Mouse (Mus musculus) myocyte (in vitro differentiated cells): ENCODE measurements around the gene Tap2. TPM values are rescaled to one million over a fixed set of nuclear protein-coding genes. Genes with fewer than 3 reads are reported as not detected.

ENCODE experiments used
- H3K27me3 ChIP-seq: one replicate; pipeline ENCODE4 v1.6.1; 2011; ENCODE audit not compliant: control insufficient read depth, insufficient read depth, insufficient read length
- H3K36me3 ChIP-seq: one replicate; pipeline ENCODE4 v1.6.1; 2011; ENCODE audit not compliant: control insufficient read depth, insufficient read depth
- H3K4me2 ChIP-seq: one replicate; pipeline ENCODE4 v1.6.1; 2011; ENCODE audit warnings: low read depth, control low read depth
- H3K4me3 ChIP-seq: one replicate; pipeline ENCODE4 v1.5.1; 2011; ENCODE audit warnings: mild to moderate bottlenecking, control low read depth, moderate library complexity
- H3K79me2 ChIP-seq: one replicate; pipeline ENCODE4 v1.6.1; 2011; ENCODE audit not compliant: control insufficient read depth, insufficient read depth
- H3ac ChIP-seq: one replicate; pipeline ENCODE4 v1.6.1; 2011; ENCODE audit not compliant: control insufficient read depth, insufficient read length
- CEBPB ChIP-seq: IDR thresholded peaks from 2 replicates; pipeline ENCODE4 v1.6.1; 2011; ENCODE audit warnings: mild to moderate bottlenecking, moderate library complexity; ENCODE audit not compliant: poor library complexity, insufficient read depth, severe bottlenecking
- E2F4 ChIP-seq: IDR thresholded peaks from one replicate; pipeline ENCODE4 v1.6.1; 2011; ENCODE audit warnings: mild to moderate bottlenecking, control low read depth, moderate library complexity; ENCODE audit not compliant: insufficient read depth
- MAX ChIP-seq: IDR thresholded peaks from one replicate; pipeline ENCODE4 v1.6.1; 2011; ENCODE audit warnings: low read depth, mild to moderate bottlenecking, control low read depth
- MYOD1 ChIP-seq, 3 experiments: IDR thresholded peaks; one replicate each; pipeline ENCODE4 v1.6.1; 2011; ENCODE audit warnings: control low read depth in 2 of 3, low read depth in 2 of 3, mild to moderate bottlenecking in 2 of 3, moderate library complexity in 1 of 3; ENCODE audit not compliant: insufficient read length in 2 of 3, control insufficient read depth in 1 of 3
- MYOG ChIP-seq, 3 experiments: IDR thresholded peaks; one replicate each; pipeline ENCODE4 v1.6.1; 2011; ENCODE audit warnings: control low read depth in 2 of 3, low read depth in 2 of 3, mild to moderate bottlenecking in 2 of 3; ENCODE audit not compliant: insufficient read length in 2 of 3, control insufficient read depth in 1 of 3, insufficient read depth in 1 of 3
- POLR2A ChIP-seq: IDR thresholded peaks from one replicate; pipeline ENCODE4 v1.6.1; 2011; ENCODE audit warnings: low read depth, mild to moderate bottlenecking, control low read depth, moderate library complexity; ENCODE audit not compliant: insufficient read length
- POLR2AphosphoS2 ChIP-seq: IDR thresholded peaks from one replicate; pipeline ENCODE4 v1.6.1; 2011; ENCODE audit warnings: low read depth, control low read depth; ENCODE audit not compliant: insufficient read length
- REST ChIP-seq: IDR thresholded peaks from one replicate; pipeline ENCODE4 v1.6.1; 2011; ENCODE audit warnings: mild to moderate bottlenecking, control low read depth, moderate library complexity; ENCODE audit not compliant: insufficient read depth, insufficient read length
- SRF ChIP-seq: IDR thresholded peaks from one replicate; pipeline ENCODE4 v1.6.1; 2011; ENCODE audit warnings: low read depth; ENCODE audit not compliant: control insufficient read depth, insufficient read length
- TCF12 ChIP-seq: IDR thresholded peaks from one replicate; pipeline ENCODE4 v1.6.1; 2011; ENCODE audit warnings: mild to moderate bottlenecking, control low read depth; ENCODE audit not compliant: poor library complexity, insufficient read depth, severe bottlenecking
- TCF3 ChIP-seq: IDR thresholded peaks from one replicate; pipeline ENCODE4 v1.6.1; 2011; ENCODE audit warnings: low read depth, control low read depth; ENCODE audit not compliant: insufficient read length
- USF1 ChIP-seq: IDR thresholded peaks from one replicate; pipeline ENCODE4 v1.6.1; 2011; ENCODE audit warnings: low read depth, mild to moderate bottlenecking, control low read depth, moderate library complexity
- polyA plus RNA-seq: library from polyadenylated mRNA; unstranded; fragments of >200 nt; fragmentation: generic; extraction: Trizol; gene quantifications from one replicate; pipeline ENCODE4 v1.2.1, GENCODE M21; 2012; ENCODE audit warnings: missing spikeins

Gene Tap2
- polyA plus RNA-seq, 1 experiment = 5.3 TPM

DNA sequence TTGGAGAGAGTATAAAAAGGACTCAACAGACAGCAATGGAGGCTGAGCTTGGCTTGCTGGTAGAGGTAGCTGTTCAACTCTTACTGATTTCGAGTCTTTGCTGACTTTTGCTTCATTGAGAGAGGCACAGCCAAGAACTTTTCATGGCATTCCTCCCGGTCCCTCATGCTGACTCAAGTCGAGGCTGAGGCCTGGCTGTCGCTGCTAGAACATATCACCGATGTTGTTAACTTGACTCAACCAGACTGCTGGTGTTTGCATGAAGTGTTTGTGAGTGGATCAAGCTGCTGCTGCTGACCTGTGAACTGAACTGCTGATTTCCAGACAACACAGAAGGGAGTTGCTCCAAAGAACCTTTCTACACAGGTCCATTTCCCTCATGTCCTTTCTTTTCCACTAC lies 33.4 kb downstream of the Tap2 start:
- TF ChIP-seq POLR2AphosphoS2 = no peak
- no peak for TF ChIP-seq MYOG (IDR thresholded peaks at IDR 0.05; ENCODE audit: control insufficient read depth in 1 of 3, insufficient read depth in 1 of 3, insufficient read length in 2 of 3, low read depth in 2 of 3)
- no peak for TF ChIP-seq TCF12
- TF ChIP-seq SRF = no peak
- no peak for TF ChIP-seq USF1
- no peak for TF ChIP-seq E2F4
- no peak for TF ChIP-seq MAX
- no peak for TF ChIP-seq MYOD1 (IDR thresholded peaks at IDR 0.05; ENCODE audit: control insufficient read depth in 1 of 3, insufficient read length in 2 of 3, low read depth in 2 of 3)
- no peak for TF ChIP-seq CEBPB
- no peak for TF ChIP-seq TCF3
- no peak for TF ChIP-seq REST
- TF ChIP-seq POLR2A = no peak
- Histone ChIP-seq H3K27me3 (peaks cover 10% of the 10 kb centered on the region), H3ac (no peak overlapping the region), H3K4me2 (no peak overlapping the region), H3K79me2 (no peaks in the 10 kb centered on the region), H3K4me3 (no peak overlapping the region), H3K36me3 (no peaks in the 10 kb centered on the region)

DNA sequence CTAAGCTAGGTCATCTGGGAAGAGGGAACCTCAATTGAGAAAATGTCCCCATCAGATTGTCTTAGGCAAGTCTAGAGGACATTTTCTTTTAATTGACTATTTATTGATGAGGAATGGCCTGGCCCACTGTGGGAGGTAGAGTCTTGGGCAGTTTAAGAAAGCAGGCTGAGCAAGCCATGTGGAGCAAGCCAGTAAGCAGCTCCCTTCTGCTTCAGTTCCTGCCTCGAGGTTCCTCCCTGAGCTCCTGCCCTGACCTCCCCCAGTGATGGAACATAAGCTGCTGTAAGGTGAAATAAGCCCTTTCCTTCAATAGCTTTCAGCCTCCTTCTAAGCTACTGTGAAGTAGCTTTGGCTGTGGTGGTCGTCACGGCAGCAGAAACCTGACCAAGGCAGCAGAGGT lies 34.4 kb downstream of the Tap2 start:
- no peak for TF ChIP-seq TCF3
- no peak for TF ChIP-seq E2F4
- TF ChIP-seq CEBPB = no peak
- TF ChIP-seq USF1 = no peak
- H3K4me3 ChIP-seq = no peak overlapping the region
- no peaks in the 10 kb centered on the region for H3K36me3 ChIP-seq

DNA sequence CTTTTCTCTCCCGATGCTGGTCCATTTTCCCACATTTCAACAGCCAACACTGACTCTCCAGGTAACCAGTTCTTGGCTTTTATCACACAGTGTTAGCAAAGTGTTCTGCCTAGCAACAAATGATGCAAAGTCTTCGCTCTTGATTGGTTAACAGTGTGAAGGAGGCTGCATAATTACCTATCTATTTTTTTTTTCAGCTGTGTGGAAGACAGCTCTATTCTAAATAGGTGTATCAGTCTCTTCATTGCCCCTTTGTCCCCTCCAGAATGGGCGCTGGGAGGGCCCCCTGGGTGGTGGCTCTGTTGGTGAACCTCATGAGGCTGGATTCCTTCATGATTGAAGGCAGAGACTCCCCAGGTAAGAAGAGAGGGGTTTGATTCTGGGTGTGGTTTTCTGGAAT lies 35.4 kb downstream of the Tap2 start, which contains the start of gene H2-Ob:
Gene H2-Ob, plus strand, starts transcription at position 198 of the 400 bp plus-strand sequence.
- Histone ChIP-seq H3ac (no peak within 1 kb of the TSS), H3K4me3 (no peak within 1 kb of the TSS), H3K4me2 (no peak within 1 kb of the TSS), H3K36me3 (no peaks in the 10 kb centered on the region), H3K27me3 (peaks cover 5% of the 10 kb centered on the region), H3K79me2 (no peaks in the 10 kb centered on the region)
- TF ChIP-seq POLR2A (no peak), MYOD1 (IDR thresholded peaks at IDR 0.05; ENCODE audit: control insufficient read depth in 1 of 3, insufficient read length in 2 of 3, low read depth in 2 of 3) (no peak), CEBPB (no peak), TCF12 (no peak), MAX (no peak), POLR2AphosphoS2 (no peak), USF1 (no peak), MYOG (IDR thresholded peaks at IDR 0.05; ENCODE audit: control insufficient read depth in 1 of 3, insufficient read depth in 1 of 3, insufficient read length in 2 of 3, low read depth in 2 of 3) (no peak), SRF (no peak), E2F4 (no peak), TCF3 (no peak), REST (no peak)

More for the DNA sequence above, 34.4 kb downstream of the Tap2 start:
- Histone ChIP-seq H3ac (no peak overlapping the region), H3K4me2 (no peak overlapping the region), H3K27me3 (peaks cover 10% of the 10 kb centered on the region), H3K79me2 (no peaks in the 10 kb centered on the region)

DNA sequence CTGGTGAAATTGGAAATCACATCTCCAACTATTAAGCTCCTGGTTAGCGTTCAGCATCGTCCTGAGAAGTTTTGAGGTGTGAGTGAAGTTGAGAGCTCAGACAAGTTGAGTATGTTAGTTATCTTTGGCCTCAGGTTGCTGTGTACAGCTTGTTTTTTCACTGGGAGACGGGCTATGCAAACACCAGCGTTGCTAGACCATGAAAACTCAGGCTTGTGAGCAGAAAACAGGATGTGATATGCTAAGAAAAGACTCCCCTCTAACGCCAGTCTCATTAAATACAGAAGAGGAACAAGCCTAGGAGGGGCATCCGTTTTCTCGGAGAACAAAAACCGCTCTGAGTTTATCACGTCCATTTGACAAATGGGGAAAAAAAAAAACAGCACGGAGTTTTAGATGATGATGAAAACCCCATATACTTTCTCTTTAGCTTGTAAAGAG lies 36.3 kb downstream of the Tap2 start:
- Histone ChIP-seq H3ac (no peak overlapping the region), H3K4me3 (no peak overlapping the region), H3K79me2 (no peaks in the 10 kb centered on the region), H3K4me2 (no peak overlapping the region), H3K27me3 (peaks cover 5% of the 10 kb centered on the region), H3K36me3 (no peaks in the 10 kb centered on the region)
- no peak for TF ChIP-seq MYOD1 (IDR thresholded peaks at IDR 0.05; ENCODE audit: control insufficient read depth in 1 of 3, insufficient read length in 2 of 3, low read depth in 2 of 3)
- TF ChIP-seq POLR2A = no peak
- no peak for TF ChIP-seq MAX
- no peak for TF ChIP-seq POLR2AphosphoS2
- TF ChIP-seq TCF3 = no peak
- no peak for TF ChIP-seq E2F4
- TF ChIP-seq MYOG (IDR thresholded peaks at IDR 0.05; ENCODE audit: control insufficient read depth in 1 of 3, insufficient read depth in 1 of 3, insufficient read length in 2 of 3, low read depth in 2 of 3) = no peak
- TF ChIP-seq SRF = no peak
- TF ChIP-seq USF1 = no peak

DNA sequence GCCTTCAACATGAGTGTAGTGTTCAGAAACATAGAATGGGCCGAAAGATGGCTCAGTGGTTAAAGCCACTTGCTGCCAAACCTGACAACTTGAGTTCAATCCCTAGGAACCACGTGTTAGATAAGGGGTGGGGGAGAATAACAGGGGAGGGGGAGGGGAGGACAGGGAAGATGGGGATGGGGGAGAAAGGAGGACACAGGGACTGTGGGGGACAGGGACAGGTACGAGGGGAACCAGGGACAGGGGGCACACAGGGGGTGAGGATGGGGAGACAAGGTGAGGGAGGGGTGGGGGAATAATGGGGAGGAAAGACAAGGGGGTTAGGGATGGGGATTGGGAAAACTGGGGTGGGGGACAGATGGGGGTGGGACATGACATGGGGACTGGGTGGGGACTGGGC lies 37.0 kb downstream of the Tap2 start:
- H3K79me2 ChIP-seq = no peaks in the 10 kb centered on the region
- peaks cover 5% of the 10 kb centered on the region for H3K27me3 ChIP-seq
- H3K4me2 ChIP-seq = no peak overlapping the region
- no peak overlapping the region for H3K4me3 ChIP-seq
- no peak for TF ChIP-seq USF1
- TF ChIP-seq POLR2AphosphoS2 = no peak
- no peak for TF ChIP-seq CEBPB
- no peak for TF ChIP-seq TCF3
- TF ChIP-seq POLR2A = no peak
- TF ChIP-seq TCF12 = no peak
- TF ChIP-seq REST = no peak
- TF ChIP-seq MYOG (IDR thresholded peaks at IDR 0.05; ENCODE audit: control insufficient read depth in 1 of 3, insufficient read depth in 1 of 3, insufficient read length in 2 of 3, low read depth in 2 of 3) = no peak
- TF ChIP-seq SRF = no peak
- TF ChIP-seq MAX = no peak
- no peak for TF ChIP-seq E2F4
- no peak for TF ChIP-seq MYOD1 (IDR thresholded peaks at IDR 0.05; ENCODE audit: control insufficient read depth in 1 of 3, insufficient read length in 2 of 3, low read depth in 2 of 3)
- H3K36me3 ChIP-seq = no peaks in the 10 kb centered on the region
- H3ac ChIP-seq = no peak overlapping the region
